Mouse (Mus musculus) B cell, adult (primary cell): ENCODE data around the gene Grhl3. TPM values are rescaled to one million over a fixed set of nuclear protein-coding genes. Genes with fewer than 3 reads are reported as not detected.

Experiments used
- total RNA-seq: library from RNA; stranded (reverse); gene quantifications from 4 replicates; pipeline ENCODE4 v1.2.4, GENCODE M21; 2023; ENCODE audit not compliant: inconsistent age

The Grhl3 gene
- not detected in 4 replicates for total RNA-seq

GRCm38 (mm10) chr4:135573251-135573808, at the start of gene Grhl3:
TSS of gene Grhl3 (minus strand) at chr4:135573630.

GRCm38 (mm10) chr4:135494521-135495396, 78.7 kb downstream of the Grhl3 start, which contains the start of the genes Stpg1 and Nipal3:
TSS of gene Stpg1 (plus strand) at chr4:135494790.
TSS of gene Nipal3 (minus strand) at chr4:135495038.

Other genes with a start within 250 kb of the Grhl3 start
- 297 to 349 TPM (median 319 TPM) in 4 replicates for gene Srrm1, start 220.3 kb downstream of the Grhl3 start, total RNA-seq
- not detected in 4 replicates for gene Ncmap, start 175.4 kb downstream of the Grhl3 start, total RNA-seq
- gene Rcan3, start 139.8 kb downstream of the Grhl3 start, total RNA-seq = 5.4 to 8.5 TPM (median 7.6 TPM) in 4 replicates
- gene Stpg1, start 78.8 kb downstream of the Grhl3 start, total RNA-seq = not detected in 4 replicates
- 63.1 to 83.7 TPM (median 71.0 TPM) in 4 replicates for gene Nipal3, start 78.6 kb downstream of the Grhl3 start, total RNA-seq
- gene Ifnlr1, start 112.7 kb upstream of the Grhl3 start, total RNA-seq = 0.32 to 0.58 TPM (median 0.38 TPM) in 4 replicates
- gene Il22ra1, start 154.5 kb upstream of the Grhl3 start, total RNA-seq = not detected in 4 replicates
- not detected in 4 replicates for gene Myom3, start 186.1 kb upstream of the Grhl3 start, total RNA-seq